Mouse (Mus musculus) brain, embryonic 14.5 days (tissue): ENCODE measurements around the gene Cst3.

Source experiments
- CTCF ChIP-seq: fragments of 200-500 bp; IDR thresholded peaks from 2 replicates; pipeline ENCODE4 v1.5.1; 2012; ENCODE audit warnings: inconsistent platforms, mild to moderate bottlenecking, moderate library complexity, borderline replicate concordance; ENCODE audit not compliant: insufficient read depth, insufficient read length; ENCODE audit errors: extremely low read depth
- POLR2A ChIP-seq: fragments of 200-500 bp; IDR thresholded peaks from 2 replicates; pipeline ENCODE4 v1.6.1; 2012; ENCODE audit warnings: mild to moderate bottlenecking, inconsistent platforms, borderline replicate concordance; ENCODE audit not compliant: poor library complexity, insufficient read depth, insufficient read length, severe bottlenecking; ENCODE audit errors: extremely low read depth

GRCm38 (mm10) chr2:148872860-148873259 is 2.6 kb downstream of the Cst3 start:
- TF ChIP-seq CTCF: no peak
- TF ChIP-seq POLR2A: no peak
